Mouse (Mus musculus) hindbrain, embryonic 10.5 days (tissue): ENCODE measurements around the gene Zfp3. TPM values are rescaled to one million over a fixed set of nuclear protein-coding genes. Genes with fewer than 3 reads are reported as not detected.

ENCODE experiments used
- DNase-seq: peaks from one replicate; pipeline ENCODE4 v3.0.0-alpha.2; 2017; ENCODE audit warnings: low spot score
- H3K27ac ChIP-seq: fragments of 300-500 bp; sonication (generic); 2 replicates; pipeline ENCODE4 v1.5.1; 2016; ENCODE audit warnings: mild to moderate bottlenecking, moderate library complexity
- H3K27me3 ChIP-seq: fragments of 300-500 bp; sonication (generic); 2 replicates; pipeline ENCODE4 v1.6.1; 2016; ENCODE audit warnings: mild to moderate bottlenecking; ENCODE audit not compliant: poor library complexity, insufficient read depth, severe bottlenecking
- H3K36me3 ChIP-seq: fragments of 300-500 bp; sonication (generic); 2 replicates; pipeline ENCODE4 v1.6.1; 2016; ENCODE audit warnings: mild to moderate bottlenecking, moderate library complexity
- H3K4me1 ChIP-seq: fragments of 300-500 bp; sonication (generic); replicated peaks from 2 replicates; pipeline ENCODE4 v1.6.1; 2016; ENCODE audit warnings: mild to moderate bottlenecking
- H3K4me3 ChIP-seq: fragments of 300-500 bp; sonication (generic); 2 replicates; pipeline ENCODE4 v1.5.1; 2016; ENCODE audit warnings: mild to moderate bottlenecking, moderate library complexity
- H3K9me3 ChIP-seq: fragments of 300-500 bp; sonication (generic); 2 replicates; pipeline ENCODE4 v1.6.1; 2016; ENCODE audit warnings: mild to moderate bottlenecking, moderate library complexity
- WGBS: fragments of 180-500 bp; shearing (Covaris S2); methylation state at CpG from one replicate; pipeline ENCODE4 v1.1.7; 2016; 5-methylcytosine and 5-hydroxymethylcytosine counted together
- polyA plus RNA-seq: library from polyadenylated mRNA; unstranded; fragments of >200 nt; fragmentation: Nextera tagmentation; extraction: Ambion mirVana; gene quantifications from 2 replicates; pipeline ENCODE4 v1.2.1, GENCODE M21; 2016

Gene Zfp3
- polyA plus RNA-seq, 1 experiment from 2014 or later = 8.1 TPM

DNA sequence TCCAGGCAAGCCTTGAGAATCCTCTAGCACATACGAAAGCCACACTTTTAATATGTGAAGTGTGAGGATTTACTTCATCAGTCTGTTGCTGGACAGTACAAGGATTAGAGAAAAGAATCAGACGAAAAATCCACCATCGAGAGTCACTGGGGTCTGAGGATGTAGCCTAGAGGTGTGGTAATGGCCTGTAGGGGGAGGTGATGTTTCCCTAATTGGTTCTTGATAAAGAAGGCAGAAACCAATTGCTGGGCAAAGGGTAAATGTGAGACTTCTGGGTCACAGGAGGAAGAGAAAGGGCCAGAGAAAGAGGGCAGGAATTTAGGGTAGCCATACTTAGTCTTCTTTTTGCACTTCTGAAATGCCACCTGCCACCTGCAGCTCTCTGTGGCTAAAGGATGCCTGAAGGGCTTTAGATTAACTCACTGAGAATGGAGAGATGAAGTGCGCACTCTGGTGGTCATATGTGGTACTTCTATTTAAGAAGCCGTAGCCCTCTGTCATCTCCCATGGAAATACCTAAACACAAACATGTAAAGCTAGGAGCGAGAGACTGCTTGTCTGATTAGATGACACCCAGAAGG, 51.6 kb downstream of the Zfp3 start:
- 32% methylated on average over 6 of the region's 6 CpGs for WGBS
- Histone ChIP-seq H3K4me3 (no peak overlapping the region), H3K9me3 (no peaks in the 10 kb centered on the region), H3K4me1 (no peaks in the 10 kb centered on the region), H3K27me3 (no peaks in the 10 kb centered on the region), H3K27ac (no peak overlapping the region), H3K36me3 (no peaks in the 10 kb centered on the region)
- peak; percentile 62 for DNase-seq

DNA sequence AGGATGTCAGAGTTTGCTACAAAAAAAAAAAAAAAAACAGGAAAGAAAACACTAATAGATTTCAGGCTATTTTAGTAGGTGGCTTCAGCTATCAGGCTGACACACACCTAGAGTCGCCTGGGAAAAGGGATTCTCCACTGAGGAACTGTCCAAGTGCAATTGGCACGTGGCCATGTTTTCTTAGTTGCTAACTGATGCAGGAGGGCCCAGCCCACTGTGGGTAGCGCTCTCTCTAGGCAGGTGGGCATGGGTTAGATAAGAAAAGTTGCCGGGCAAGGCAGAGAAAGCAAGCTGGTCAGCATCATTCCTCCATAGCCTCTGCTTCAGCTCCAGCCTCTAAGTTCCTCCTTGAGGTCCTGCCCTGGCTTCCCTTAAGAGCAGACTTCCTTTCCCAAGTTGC, 52.8 kb downstream of the Zfp3 start:
- no peak for DNase-seq
- 79% methylated on average over 4 of the region's 4 CpGs for WGBS
- peaks cover 2% of the 10 kb centered on the region for H3K4me1 ChIP-seq
- no peak overlapping the region for H3K4me3 ChIP-seq
- no peaks in the 10 kb centered on the region for H3K27me3 ChIP-seq
- H3K27ac ChIP-seq = no peak overlapping the region
- H3K36me3 ChIP-seq = no peaks in the 10 kb centered on the region
- no peaks in the 10 kb centered on the region for H3K9me3 ChIP-seq

DNA sequence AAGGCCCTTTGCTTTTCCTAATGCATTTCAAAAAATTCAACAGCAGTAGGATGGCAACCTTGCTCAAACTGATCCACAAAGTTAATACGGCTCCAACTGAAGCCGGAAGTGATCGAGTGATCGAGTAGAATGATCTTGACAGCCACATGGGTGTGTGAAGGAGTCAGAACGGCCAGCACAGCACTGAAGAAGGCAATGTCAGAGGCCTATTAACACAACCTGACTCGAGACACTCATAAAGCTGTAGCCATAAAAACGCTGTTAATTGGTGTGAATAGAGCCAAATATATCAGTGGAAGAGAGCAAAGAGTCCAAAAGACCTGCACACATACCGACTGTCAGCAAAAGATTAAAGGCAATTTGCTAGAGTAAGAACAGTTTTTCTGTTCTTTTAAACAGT, 56.1 kb downstream of the Zfp3 start:
- Histone ChIP-seq H3K9me3 (no peaks in the 10 kb centered on the region), H3K4me1 (peaks cover 9% of the 10 kb centered on the region), H3K36me3 (no peaks in the 10 kb centered on the region), H3K27me3 (no peaks in the 10 kb centered on the region), H3K4me3 (no peak overlapping the region), H3K27ac (no peak overlapping the region)
- 86% methylated on average over 8 of the region's 8 CpGs for WGBS
- no peak for DNase-seq

DNA sequence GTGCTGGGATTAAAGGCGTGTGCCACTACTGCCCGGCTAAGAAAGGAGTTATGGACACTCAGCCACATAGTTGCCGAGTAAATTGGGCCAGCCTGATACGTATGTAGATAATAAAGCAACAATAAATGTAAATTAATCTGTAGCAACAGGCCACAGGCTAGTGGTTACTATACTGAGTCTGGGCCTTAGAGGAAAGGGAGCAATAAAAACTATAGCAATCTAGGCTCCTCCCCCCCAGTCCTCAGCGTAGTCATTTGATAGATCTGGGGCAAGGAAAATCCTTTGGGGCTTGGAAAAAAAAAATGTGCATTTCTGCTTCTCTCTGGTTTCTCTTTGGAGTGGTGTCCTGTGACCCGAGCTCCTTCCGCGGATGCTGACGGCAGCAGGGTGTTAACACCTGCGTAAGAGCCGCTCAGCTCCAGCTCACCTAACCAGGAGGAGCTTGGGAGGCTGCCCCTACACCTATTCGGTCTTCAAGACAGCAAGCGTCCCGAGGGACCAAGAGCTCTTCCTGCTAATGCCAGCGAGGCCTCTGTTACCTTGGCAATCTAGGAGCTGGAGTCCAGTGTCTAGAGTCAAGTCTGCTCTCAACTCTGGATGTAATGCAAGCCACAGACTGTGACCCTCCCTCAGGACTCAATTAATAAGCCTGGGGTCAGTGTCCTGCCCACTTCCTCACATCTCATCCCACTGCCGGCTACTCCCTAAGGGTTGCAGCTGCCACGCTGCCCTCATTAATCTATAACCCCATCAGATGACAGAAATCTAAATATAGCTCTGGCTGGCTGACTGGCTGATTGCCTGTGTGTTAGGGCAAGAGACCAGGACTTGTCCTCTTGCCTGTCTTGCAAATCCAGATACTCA, 58.0 kb downstream of the Zfp3 start:
- Histone ChIP-seq H3K27ac (peak overlapping the region; percentile 56; the same call in 1 of the 2 replicates), H3K36me3 (no peaks in the 10 kb centered on the region), H3K9me3 (no peaks in the 10 kb centered on the region), H3K4me1 (peaks cover 9% of the 10 kb centered on the region), H3K4me3 (no peak overlapping the region), H3K27me3 (no peaks in the 10 kb centered on the region)
- WGBS = 63% methylated on average over 17 of the region's 17 CpGs
- DNase-seq = peak; percentile 26

Other genes with a start within 250 kb of the Zfp3 start
- gene Vmo1, start 249.6 kb upstream of the Zfp3 start, polyA plus RNA-seq = 0.34 TPM in 1 of 2 replicates, not detected in the other
- 0.35 and 0.47 TPM in 2 replicates for gene Gltpd2, start 245.0 kb upstream of the Zfp3 start, polyA plus RNA-seq
- gene Psmb6, start 238.8 kb upstream of the Zfp3 start, polyA plus RNA-seq = 1,108 and 1,160 TPM in 2 replicates
- gene Gm40193, start 231.3 kb upstream of the Zfp3 start, polyA plus RNA-seq = not detected in 2 replicates
- 3.8 and 4.1 TPM in 2 replicates for gene Pld2, start 224.1 kb upstream of the Zfp3 start, polyA plus RNA-seq
- 12.6 and 14.6 TPM in 2 replicates for gene Mink1, start 201.3 kb upstream of the Zfp3 start, polyA plus RNA-seq
- not detected in 2 replicates for gene 4930544D05Rik, start 148.4 kb upstream of the Zfp3 start, polyA plus RNA-seq
- gene Chrne, start 145.0 kb upstream of the Zfp3 start, polyA plus RNA-seq = not detected in 2 replicates
- gene Gp1ba, start 125.1 kb upstream of the Zfp3 start, polyA plus RNA-seq = 0.34 and 0.80 TPM in 2 replicates
- gene Rnf167, start 117.0 kb upstream of the Zfp3 start, polyA plus RNA-seq = 90.6 and 97.1 TPM in 2 replicates
- gene Slc25a11, start 116.7 kb upstream of the Zfp3 start, polyA plus RNA-seq = 144 and 155 TPM in 2 replicates
- gene Pfn1, start 109.6 kb upstream of the Zfp3 start, polyA plus RNA-seq = 1,872 and 1,874 TPM in 2 replicates
- gene Eno3, start 107.0 kb upstream of the Zfp3 start, polyA plus RNA-seq = 39.3 and 53.3 TPM in 2 replicates
- gene Spag7, start 94.8 kb upstream of the Zfp3 start, polyA plus RNA-seq = 185 and 191 TPM in 2 replicates
- 10.8 and 11.8 TPM in 2 replicates for gene Camta2, start 76.1 kb upstream of the Zfp3 start, polyA plus RNA-seq
- 0.90 and 1.1 TPM in 2 replicates for gene Inca1, start 64.1 kb upstream of the Zfp3 start, polyA plus RNA-seq
- 1.7 and 2.1 TPM in 2 replicates for gene Kif1c, start 63.7 kb upstream of the Zfp3 start, polyA plus RNA-seq
- not detected in 2 replicates for gene Scimp, start 48.4 kb downstream of the Zfp3 start, polyA plus RNA-seq
- gene Rabep1, start 80.6 kb downstream of the Zfp3 start, polyA plus RNA-seq = 32.5 and 41.7 TPM in 2 replicates
- gene Nup88, start 205.8 kb downstream of the Zfp3 start, polyA plus RNA-seq = 132 and 148 TPM in 2 replicates
- 90.0 and 92.8 TPM in 2 replicates for gene Rpain, start 206.0 kb downstream of the Zfp3 start, polyA plus RNA-seq
- gene C1qbp, start 218.8 kb downstream of the Zfp3 start, polyA plus RNA-seq = 273 and 311 TPM in 2 replicates
- gene Dhx33, start 240.2 kb downstream of the Zfp3 start, polyA plus RNA-seq = 18.8 and 21.7 TPM in 2 replicates